Mouse (Mus musculus): Measurements from ENCODE around the gene Tead2. TPM values are rescaled to one million over a fixed set of nuclear protein-coding genes. Genes with fewer than 3 reads are reported as not detected.
A peak's percentile ranks its signal among the peaks of the same experiment; 100 is the strongest.

Tead2 gene
- polyA plus RNA-seq, 1 experiment from 2014 or later, result 26.8 TPM

DNA sequence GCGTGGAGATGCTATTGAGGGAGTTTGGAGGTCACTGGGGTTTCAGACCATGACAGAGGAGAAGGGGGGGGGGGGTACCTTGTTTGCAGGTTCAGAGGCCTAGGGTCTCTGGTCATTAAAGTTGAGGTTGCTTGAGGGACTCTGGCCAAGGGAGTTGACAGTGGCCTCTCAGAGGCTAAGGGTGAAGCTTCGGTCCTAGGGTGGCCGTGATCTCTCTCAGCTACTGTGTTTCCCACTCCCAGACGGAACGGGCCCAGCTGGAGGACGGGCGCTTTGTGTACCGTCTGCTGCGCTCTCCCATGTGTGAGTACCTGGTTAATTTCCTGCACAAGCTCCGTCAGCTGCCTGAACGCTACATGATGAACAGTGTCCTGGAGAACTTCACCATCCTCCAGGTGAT, 16.4 kb downstream of the Tead2 start:
- TF ChIP-seq CTCF (IDR thresholded peaks at IDR 0.05; ENCODE audit: low read depth) (no peak), EP300 (optimal IDR thresholded peaks at IDR 0.05) (no peak)
- Histone ChIP-seq H3K27me3 (ENCODE audit: control insufficient read depth, insufficient read depth, low read length) (no peaks in the 10 kb centered on the region), H3K9ac (ENCODE audit: low read length) (no peak overlapping the region), H3K36me3 (ENCODE audit: control insufficient read depth, insufficient read depth, low read length) (no peaks in the 10 kb centered on the region; the same call in 1 of the 2 replicates), H3K4me1 (replicated peaks; ENCODE audit: control insufficient read depth, insufficient read depth) (peaks cover 9% of the 10 kb centered on the region; the same call in 1 of the 2 replicates), H3K9me3 (ENCODE audit: control insufficient read depth, low read length) (no peaks in the 10 kb centered on the region), H3K4me2 (replicated peaks; ENCODE audit: low read depth) (no peak overlapping the region), H3K4me3 (ENCODE audit: low read depth, low read length) (no peak overlapping the region), H3K27ac (replicated peaks) (no peak overlapping the region)
- 85% methylated on average over 11 of the region's 11 CpGs for WGBS
- peak; percentile 11 for DNase-seq (ENCODE audit: low spot score)
- ATAC-seq (ENCODE audit: low FRiP score, low TSS enrichment), result no peak

GRCm38 (mm10) chr7:45232716-45233465, 17.3 kb downstream of the Tead2 start:
- no peaks in the 10 kb centered on the region; the same call in 1 of the 2 replicates for H3K36me3 ChIP-seq (ENCODE audit: control insufficient read depth, insufficient read depth, low read length)
- no peaks in the 10 kb centered on the region for H3K27me3 ChIP-seq (ENCODE audit: control insufficient read depth, insufficient read depth, low read length)
- TF ChIP-seq CTCF (IDR thresholded peaks at IDR 0.05; ENCODE audit: low read depth) (no peak), EP300 (optimal IDR thresholded peaks at IDR 0.05) (no peak)
- H3K9me3 ChIP-seq (ENCODE audit: control insufficient read depth, low read length), result no peaks in the 10 kb centered on the region
- H3K9ac ChIP-seq (ENCODE audit: low read length), result no peak overlapping the region
- DNase-seq (ENCODE audit: low spot score), result peak; percentile 10
- H3K27ac ChIP-seq (replicated peaks), result no peak overlapping the region
- H3K4me2 ChIP-seq (replicated peaks; ENCODE audit: low read depth), result no peak overlapping the region
- H3K4me3 ChIP-seq (ENCODE audit: low read depth, low read length), result no peak overlapping the region
- H3K4me1 ChIP-seq (replicated peaks; ENCODE audit: control insufficient read depth, insufficient read depth), result peaks cover 9% of the 10 kb centered on the region; the same call in 1 of the 2 replicates
- ATAC-seq (ENCODE audit: low FRiP score, low TSS enrichment), result no peak
- WGBS, result 67% methylated on average over 13 of the region's 13 CpGs

- Histone ChIP-seq H3K27ac (replicated peaks) (peak overlapping the region; percentile 4; the same call in 1 of the 2 replicates), H3K4me3 (ENCODE audit: low read depth, low read length) (0 out of 2 replicates have a peak overlapping the region, but pooled peaks have one; percentile 2)
- no peak for ATAC-seq (ENCODE audit: low FRiP score, low TSS enrichment)
These were observed 18.2 kb downstream of the Tead2 start for GRCm38 (mm10) chr7:45233580-45234332.

GRCm38 (mm10) chr7:45234333-45234841, 18.8 kb downstream of the Tead2 start:
- Histone ChIP-seq H3K4me3 (ENCODE audit: low read depth, low read length) (peak overlapping the region; percentile 24; the same call in 1 of the 2 replicates), H3K27ac (replicated peaks) (peak overlapping the region; percentile 30; the same call in 1 of the 2 replicates), H3K9ac (ENCODE audit: low read length) (0 out of 2 replicates have a peak overlapping the region, but pooled peaks have one; percentile 1), H3K9me3 (ENCODE audit: control insufficient read depth, low read length) (no peaks in the 10 kb centered on the region), H3K27me3 (ENCODE audit: control insufficient read depth, insufficient read depth, low read length) (0 out of 2 replicates have a peak, but pooled peaks cover 2% of the 10 kb centered on the region), H3K4me1 (replicated peaks; ENCODE audit: control insufficient read depth, insufficient read depth) (peaks cover 9% of the 10 kb centered on the region; the same call in 1 of the 2 replicates), H3K4me2 (replicated peaks; ENCODE audit: low read depth) (peak overlapping the region; percentile 51), H3K36me3 (ENCODE audit: control insufficient read depth, insufficient read depth, low read length) (no peaks in the 10 kb centered on the region; the same call in 1 of the 2 replicates)
- WGBS, result 15% methylated on average over 29 of the region's 29 CpGs
- peak; percentile 50; the same call in 1 of the 2 replicates for ATAC-seq (ENCODE audit: low FRiP score, low TSS enrichment)
- TF ChIP-seq CTCF (IDR thresholded peaks at IDR 0.05; ENCODE audit: low read depth), result peak; percentile 26; the same call in 1 of the 2 replicates
- TF ChIP-seq EP300 (optimal IDR thresholded peaks at IDR 0.05), result no peak
- peak; percentile 67 for DNase-seq (ENCODE audit: low spot score)

More at GRCm38 (mm10) chr7:45233580-45234332, 18.2 kb downstream of the Tead2 start:
- H3K9me3 ChIP-seq (ENCODE audit: control insufficient read depth, low read length), result no peaks in the 10 kb centered on the region
- no peaks in the 10 kb centered on the region; the same call in 1 of the 2 replicates for H3K36me3 ChIP-seq (ENCODE audit: control insufficient read depth, insufficient read depth, low read length)
- H3K4me2 ChIP-seq (replicated peaks; ENCODE audit: low read depth), result peak overlapping the region; percentile 51
- TF ChIP-seq CTCF (IDR thresholded peaks at IDR 0.05; ENCODE audit: low read depth) (no peak), EP300 (optimal IDR thresholded peaks at IDR 0.05) (no peak)
- 40% methylated on average over 20 of the region's 20 CpGs for WGBS
- H3K9ac ChIP-seq (ENCODE audit: low read length), result 0 out of 2 replicates have a peak overlapping the region, but pooled peaks have one; percentile 1
- H3K4me1 ChIP-seq (replicated peaks; ENCODE audit: control insufficient read depth, insufficient read depth), result peaks cover 9% of the 10 kb centered on the region; the same call in 1 of the 2 replicates
- DNase-seq (ENCODE audit: low spot score), result no peak
- H3K27me3 ChIP-seq (ENCODE audit: control insufficient read depth, insufficient read depth, low read length), result 0 out of 2 replicates have a peak, but pooled peaks cover 2% of the 10 kb centered on the region

DNA sequence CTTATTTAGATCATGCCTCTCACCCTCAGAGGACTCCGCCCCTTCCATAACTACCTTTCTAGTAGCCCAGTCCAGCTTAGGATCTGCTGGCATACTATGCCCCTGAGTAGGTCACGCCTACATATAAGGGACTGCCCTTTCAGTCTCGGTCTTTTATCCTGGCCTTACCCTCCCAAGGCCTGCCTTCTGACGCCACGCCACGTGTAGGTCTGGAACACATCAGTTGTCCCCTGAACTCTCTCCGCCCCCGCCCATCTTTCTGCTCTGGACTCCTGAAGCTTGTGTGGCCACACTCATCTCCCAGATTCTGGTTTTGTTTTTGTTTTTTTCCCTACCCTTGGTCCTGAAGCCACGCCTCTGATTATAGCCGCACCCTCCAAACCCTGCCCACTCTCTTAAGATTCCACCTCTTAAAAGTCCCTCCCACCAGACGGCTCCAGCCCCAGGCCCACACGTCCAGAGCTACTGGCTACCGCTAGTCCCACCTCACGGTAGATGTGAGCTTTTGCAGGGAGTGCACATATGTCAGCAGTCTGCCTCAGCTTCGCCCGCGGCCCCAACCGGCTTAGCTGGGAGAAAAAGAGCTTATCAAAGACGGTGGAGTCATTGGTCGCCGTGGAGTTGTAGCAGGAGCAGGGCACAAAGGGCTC, 19.5 kb downstream of the Tead2 start:
- Histone ChIP-seq H3K27me3 (ENCODE audit: control insufficient read depth, insufficient read depth, low read length) (0 out of 2 replicates have a peak, but pooled peaks cover 2% of the 10 kb centered on the region), H3K9ac (ENCODE audit: low read length) (no peak overlapping the region), H3K36me3 (ENCODE audit: control insufficient read depth, insufficient read depth, low read length) (no peaks in the 10 kb centered on the region; the same call in 1 of the 2 replicates), H3K4me3 (ENCODE audit: low read depth, low read length) (peak overlapping the region; percentile 24; the same call in 1 of the 2 replicates), H3K4me1 (replicated peaks; ENCODE audit: control insufficient read depth, insufficient read depth) (peaks cover 9% of the 10 kb centered on the region; the same call in 1 of the 2 replicates), H3K27ac (replicated peaks) (peak overlapping the region; percentile 30; the same call in 1 of the 2 replicates), H3K4me2 (replicated peaks; ENCODE audit: low read depth) (peak overlapping the region; percentile 51), H3K9me3 (ENCODE audit: control insufficient read depth, low read length) (no peaks in the 10 kb centered on the region)
- WGBS, result 8% methylated on average over 21 of the region's 21 CpGs
- DNase-seq (ENCODE audit: low spot score), result peak; percentile 56
- peak; percentile 31 for TF ChIP-seq CTCF (IDR thresholded peaks at IDR 0.05; ENCODE audit: low read depth)
- no peak for TF ChIP-seq EP300 (optimal IDR thresholded peaks at IDR 0.05)
- peak; percentile 67 for ATAC-seq (ENCODE audit: low FRiP score, low TSS enrichment)

Measured in stomach, postnatal 0 days (tissue).